ENCODE assay signal across 8 mouse cellular contexts in the genomic region with DNA sequence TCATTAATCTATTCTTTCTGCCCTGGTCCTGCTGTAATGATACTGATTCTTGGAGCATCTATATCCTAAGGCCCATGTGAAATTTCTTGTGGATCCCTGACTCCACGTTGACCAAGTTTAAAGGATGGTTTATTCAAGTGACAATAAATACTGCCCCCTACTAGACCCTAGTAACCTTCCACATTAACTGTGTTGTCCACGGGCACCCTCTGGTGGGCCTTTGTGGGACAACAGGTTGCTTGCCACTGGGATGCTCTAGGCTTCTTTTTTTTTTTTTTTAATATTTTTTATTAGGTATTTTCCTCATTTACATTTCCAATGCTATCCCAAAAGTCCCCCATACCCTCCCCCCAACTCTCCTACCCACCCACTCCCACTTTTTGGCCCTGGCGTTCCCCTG. TPM values are rescaled to one million over a fixed set of nuclear protein-coding genes. Genes with fewer than 3 reads are reported as not detected.
DNase-seq lines count a peak whose midpoint lies in the region; ATAC-seq and TF ChIP-seq lines count a peak whose summit lies in the region.
"Not testable (repeated sequence)": the region's sequence is repeated elsewhere in the genome, so short reads cannot be mapped to it uniquely, and the experiment has no call there.

No protein-coding gene starts in this region.

- not testable (repeated sequence) for H3K27ac ChIP-seq in hindbrain, postnatal 0 days

- H3K36me3 ChIP-seq in hindbrain, postnatal 0 days (ENCODE audit: insufficient read depth, low read length) = not testable (repeated sequence)

- ATAC-seq in hindbrain, postnatal 0 days = 0 out of 2 replicates have a peak, but pooled peaks have one; percentile 5

- not testable (repeated sequence) for H3K9ac ChIP-seq in hindbrain, postnatal 0 days (replicated peaks; ENCODE audit: low read length)

- WGBS in hindbrain, postnatal 0 days = 33% methylated on average over 3 of the region's 3 CpGs

- H3K4me3 ChIP-seq in hindbrain, postnatal 0 days (ENCODE audit: low read length) = not testable (repeated sequence)

- peak; percentile 82 for TF ChIP-seq CTCF in hindbrain, postnatal 0 days (IDR thresholded peaks at IDR 0.05; ENCODE audit: low read depth)

- not testable (repeated sequence) for H3K27me3 ChIP-seq in hindbrain, postnatal 0 days (ENCODE audit: insufficient read depth, low read length)

- DNase-seq in adrenal gland, adult (ENCODE audit: inconsistent age in 2 of 2, low spot score in 1 of 2) = peak; percentile 54 to 84
- peak; percentile 79 to 88 for DNase-seq in cerebellum, postnatal 25 days
- peak; percentile 60 for DNase-seq in gastrocnemius, adult 18-20 months (ENCODE audit: low spot score)
- DNase-seq in hindbrain, postnatal 0 days (ENCODE audit: low spot score) = peak; percentile 81
- peak; percentile 57 to 66 for DNase-seq in layer of hippocampus, postnatal 14 days (ENCODE audit: low spot score in 2 of 2)
- peak; percentile 25 for DNase-seq in lung, postnatal 25 days (ENCODE audit: low spot score)
- DNase-seq in retina, postnatal 7 days (ENCODE audit: low read depth, low spot score) = peak; percentile 33
- DNase-seq in urinary bladder, postnatal 25 days (ENCODE audit: low spot score) = peak; percentile 58

- H3K4me2 ChIP-seq in hindbrain, postnatal 0 days (ENCODE audit: low read depth, low read length) = not testable (repeated sequence)

- not testable (repeated sequence) for H3K9me3 ChIP-seq in hindbrain, postnatal 0 days (ENCODE audit: low read length)

- not testable (repeated sequence) for H3K4me1 ChIP-seq in hindbrain, postnatal 0 days (ENCODE audit: insufficient read depth, low read length)

RNA-seq across cellular contexts. Expression of gene Orm1, which starts 24.8 kb away (rescaled TPM):
- 1 to 10 TPM in 1 of 2 experiments, under 1 TPM in 1; 0.62 to 5.0 TPM for total RNA-seq in gastrocnemius, adult 18-20 months (2021)
- not detected in 2 replicates for total RNA-seq in hindbrain, postnatal 0 days (2014; rRNA removed)
- not detected in 2 replicates for polyA plus RNA-seq in hindbrain, postnatal 0 days (2015; fragmentation: Nextera tagmentation; extraction: Ambion mirVana)
- not detected for total RNA-seq in layer of hippocampus, postnatal 14 days (2021)

RNA-seq across cellular contexts. Expression of gene Orm3, which starts 36.4 kb away (rescaled TPM):
- total RNA-seq in gastrocnemius, adult 18-20 months (2021) = not detected
- not detected in 2 replicates for total RNA-seq in hindbrain, postnatal 0 days (2014; rRNA removed)
- polyA plus RNA-seq in hindbrain, postnatal 0 days (2015; fragmentation: Nextera tagmentation; extraction: Ambion mirVana) = not detected in 2 replicates
- not detected for total RNA-seq in layer of hippocampus, postnatal 14 days (2021)

RNA-seq across cellular contexts. Expression of gene Orm2, which starts 42.7 kb away (rescaled TPM):
- total RNA-seq in gastrocnemius, adult 18-20 months (2021) = under 1 TPM in 1 of 2 experiments, not detected in 1; 0.47 TPM
- not detected in 2 replicates for total RNA-seq in hindbrain, postnatal 0 days (2014; rRNA removed)
- polyA plus RNA-seq in hindbrain, postnatal 0 days (2015; fragmentation: Nextera tagmentation; extraction: Ambion mirVana) = not detected in 2 replicates
- total RNA-seq in layer of hippocampus, postnatal 14 days (2021) = not detected

Comparison
In these comparisons a context has a peak if more than half of its experiments do, and no peak if none do; other contexts are left out.
1. DNase-seq: peak in every context shown above with its lines; median percentile 84 in cerebellum, postnatal 25 days; 81 in hindbrain, postnatal 0 days; 69 in adrenal gland, adult; 62 in layer of hippocampus, postnatal 14 days; 60 in gastrocnemius, adult 18-20 months; 58 in urinary bladder, postnatal 25 days; 33 in retina, postnatal 7 days; 25 in lung, postnatal 25 days.